ENCODE assay signal across 9 mouse cellular contexts in genomic region chr9:120893435-120893834, GRCm38 (mm10). TPM values are rescaled to one million over a fixed set of nuclear protein-coding genes. Genes with fewer than 3 reads are reported as not detected.
A peak's percentile ranks its signal among the peaks of the same experiment; 100 is the strongest.
DNase-seq lines count a peak whose midpoint lies in the region; ATAC-seq lines count a peak whose summit lies in the region.
"Had no signal": no experiment of that assay in that cellular context is flagged by ENCODE, and none has a peak within 500 bp of the region (broad histone marks: within the 10 kb centered on the region; RNA-seq: fewer than 3 reads in every experiment).

No protein-coding gene starts in this region.

- no peak for ATAC-seq in CD4-positive, CD25-positive, alpha-beta regulatory T cell, adult 4 months
- ATAC-seq in granulocyte monocyte progenitor cell, adult 5-6 weeks (replicated peaks; ENCODE audit: poor library complexity, severe bottlenecking): peak; percentile 17; the same call in 1 of the 2 replicates
- no peak for ATAC-seq in heart, embryonic 12.5 days (ENCODE audit: insufficient number of reproducible peaks, low FRiP score)

- no peaks in the 10 kb centered on the region for H3K9me3 ChIP-seq in heart, embryonic 12.5 days (replicated peaks)
- H3K9me3 ChIP-seq: limb, embryonic 10.5 days had no signal

- DNase-seq in CD4-positive, CD25-positive, alpha-beta regulatory T cell, adult 2 months (ENCODE audit: low read depth, low spot score): peak; percentile 7
- DNase-seq in kidney, postnatal 25 days: peak; percentile 19 to 57
- DNase-seq in lung, postnatal 36 days: peak; percentile 56
- DNase-seq in cerebellum, adult 8-10 months: no peak
- no peak for DNase-seq in T-cell, adult 2 months (ENCODE audit: low spot score)

- H3K4me2 ChIP-seq in heart, embryonic 12.5 days: no peak overlapping the region

- no peak overlapping the region for H3K27ac ChIP-seq in heart, embryonic 12.5 days (ENCODE audit: poor library complexity, severe bottlenecking)
- H3K27ac ChIP-seq: limb, embryonic 10.5 days had no signal

- peaks cover 4% of the 10 kb centered on the region; the same call in 1 of the 2 replicates for H3K4me1 ChIP-seq in heart, embryonic 12.5 days (replicated peaks)
- H3K4me1 ChIP-seq: limb, embryonic 10.5 days had no signal

- WGBS in heart, embryonic 12.5 days: 89% methylated on average over 11 of the region's 11 CpGs

- H3K9ac ChIP-seq in heart, embryonic 12.5 days: no peak overlapping the region

- no peaks in the 10 kb centered on the region for H3K27me3 ChIP-seq in heart, embryonic 12.5 days (replicated peaks)

- no peaks in the 10 kb centered on the region for H3K36me3 ChIP-seq in heart, embryonic 12.5 days
- H3K36me3 ChIP-seq: limb, embryonic 10.5 days had no signal

- H3K4me3 ChIP-seq in heart, embryonic 12.5 days: no peak overlapping the region
- H3K4me3 ChIP-seq: limb, embryonic 10.5 days had no signal

RNA-seq across cellular contexts. Expression of gene Ctnnb1, which starts 35.6 kb away (rescaled TPM):
- 100 to 1,000 TPM in 1 of 2 experiments, 10 to 100 TPM in 1; 59.3 to 107 TPM for polyA plus RNA-seq in CD4-positive, CD25-positive, alpha-beta regulatory T cell, adult 4 months (2017; shearing (Covaris generic))
- total RNA-seq in granulocyte monocyte progenitor cell, adult 5-6 weeks (2014; fragmentation: Nextera tagmentation): 263 and 299 TPM in 2 replicates
- 436 and 469 TPM in 2 replicates for total RNA-seq in granulocyte monocyte progenitor cell, adult 5-6 weeks (2017)
- polyA plus RNA-seq in heart, embryonic 12.5 days (2016; fragmentation: Nextera tagmentation; extraction: Ambion mirVana): 397 and 414 TPM in 2 replicates

Comparison
In these comparisons a context has a peak if more than half of its experiments do, and no peak if none do; other contexts are left out.
1. DNase-seq: peak in CD4-positive, CD25-positive, alpha-beta regulatory T cell, adult 2 months (single experiment), kidney, postnatal 25 days (2 of 2) and lung, postnatal 36 days (single experiment); none in cerebellum, adult 8-10 months (single experiment) and T-cell, adult 2 months (single experiment).